Mouse (Mus musculus): ENCODE data around the gene Psmb8. TPM values are rescaled to one million over a fixed set of nuclear protein-coding genes. Genes with fewer than 3 reads are reported as not detected.

Psmb8 gene
- total and polyA plus RNA-seq, 3 experiments = 12.3 to 33.5 (median 18.9) TPM

DNA sequence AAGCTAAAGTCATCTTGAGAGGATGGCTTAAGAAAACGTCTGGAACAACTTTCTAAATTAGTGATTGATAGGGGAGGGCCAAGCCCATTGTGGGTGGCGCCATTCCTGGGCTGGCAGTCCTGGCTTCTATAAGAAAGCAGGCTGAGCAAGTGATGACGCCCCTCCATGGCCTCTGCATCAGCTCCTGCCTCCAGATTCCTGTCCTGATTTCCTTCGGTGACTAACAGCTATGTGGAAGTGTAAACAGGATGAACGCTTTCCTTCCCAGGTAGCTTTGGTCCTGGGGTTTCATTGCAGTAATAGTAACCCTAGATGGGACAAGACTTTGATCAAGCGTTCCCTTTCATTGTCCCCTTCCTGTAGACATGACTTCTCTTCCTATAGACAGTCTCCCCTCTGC is 18.5 kb upstream of the Psmb8 start:
- H3K27ac ChIP-seq = no peak overlapping the region
- H3K4me1 ChIP-seq (ENCODE audit: control insufficient read depth, insufficient read depth, low read length) = no peaks in the 10 kb centered on the region
- 43% methylated on average over 6 of the region's 6 CpGs for WGBS
- no peak overlapping the region for H3K4me3 ChIP-seq
- no peaks in the 10 kb centered on the region for H3K36me3 ChIP-seq (ENCODE audit: control insufficient read depth, insufficient read depth, low read length)
- intact Hi-C loops (cut with DNase I) = no loop called here
- no peak for TF ChIP-seq CTCF (IDR thresholded peaks at IDR 0.05)
- TF ChIP-seq POLR2A (IDR thresholded peaks at IDR 0.05; ENCODE audit: insufficient read depth, low read depth, low read length) = no peak
- no peak for TF ChIP-seq EP300 (IDR thresholded peaks at IDR 0.05; ENCODE audit: insufficient read depth, low read depth, low read length)
- H3K79me2 ChIP-seq (replicated peaks; ENCODE audit: control insufficient read depth, insufficient read depth, low read length) = no peaks in the 10 kb centered on the region
- H3K27me3 ChIP-seq (ENCODE audit: control insufficient read depth, insufficient read depth, low read length) = no peaks in the 10 kb centered on the region
- DNase-seq = no peak
- no peak overlapping the region for H3K9ac ChIP-seq (ENCODE audit: low read depth, low read length)

DNA sequence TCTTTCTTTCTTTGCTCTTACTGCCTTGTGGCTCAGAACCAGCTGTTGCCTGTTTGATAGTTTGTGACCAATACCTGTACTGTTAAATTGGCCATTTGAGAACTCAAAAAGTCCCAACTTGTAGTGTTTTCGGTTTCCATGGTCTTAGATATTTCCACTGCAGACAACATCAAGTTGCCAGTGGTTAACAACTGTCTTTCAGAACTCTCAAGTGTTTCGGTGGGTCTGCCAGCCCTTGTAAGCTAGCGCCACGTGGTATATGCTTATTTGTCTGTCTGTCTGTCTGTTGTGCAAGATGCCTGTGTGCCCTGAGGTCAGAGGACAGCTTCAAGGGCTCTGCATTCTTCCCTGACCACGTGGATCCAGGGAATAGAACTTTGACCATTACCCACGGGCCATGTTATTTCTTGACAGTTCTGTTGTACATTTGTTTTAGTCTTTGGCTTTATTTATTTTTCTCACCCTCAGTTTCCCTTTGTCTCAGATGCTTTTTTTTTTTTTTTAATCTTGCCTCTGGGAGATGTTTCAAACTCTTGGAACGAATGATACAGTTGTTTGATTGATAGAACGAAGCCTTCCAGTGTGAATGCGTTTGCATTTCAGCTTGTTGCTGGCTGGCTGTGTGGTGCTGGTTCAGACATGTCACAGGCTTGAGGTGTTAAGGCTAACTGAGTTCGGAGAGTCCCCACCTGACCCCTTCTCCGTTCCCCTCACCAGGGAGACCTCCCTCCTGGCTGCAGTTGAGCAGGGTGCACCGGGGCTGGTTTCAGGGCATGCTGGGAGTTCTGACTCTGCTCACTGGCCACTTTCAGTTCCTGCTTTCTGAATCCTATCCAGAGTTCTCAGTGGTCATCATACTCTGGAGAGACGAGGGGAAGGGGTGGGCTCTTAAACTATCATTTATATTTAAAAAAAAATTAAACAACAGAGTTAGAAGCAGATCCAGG is 17.3 kb upstream of the Psmb8 start:
- H3K4me3 ChIP-seq = no peak overlapping the region
- no peak for DNase-seq
- no peaks in the 10 kb centered on the region for H3K4me1 ChIP-seq (ENCODE audit: control insufficient read depth, insufficient read depth, low read length)
- no peaks in the 10 kb centered on the region for H3K36me3 ChIP-seq (ENCODE audit: control insufficient read depth, insufficient read depth, low read length)
- TF ChIP-seq POLR2A (IDR thresholded peaks at IDR 0.05; ENCODE audit: insufficient read depth, low read depth, low read length) = no peak
- no peak for TF ChIP-seq EP300 (IDR thresholded peaks at IDR 0.05; ENCODE audit: insufficient read depth, low read depth, low read length)
- no peak for TF ChIP-seq CTCF (IDR thresholded peaks at IDR 0.05)
- WGBS = 63% methylated on average over 13 of the region's 13 CpGs
- no peaks in the 10 kb centered on the region for H3K27me3 ChIP-seq (ENCODE audit: control insufficient read depth, insufficient read depth, low read length)
- intact Hi-C loops (cut with DNase I) = no loop called here
- no peak overlapping the region for H3K27ac ChIP-seq
- H3K9ac ChIP-seq (ENCODE audit: low read depth, low read length) = no peak overlapping the region
- H3K79me2 ChIP-seq (replicated peaks; ENCODE audit: control insufficient read depth, insufficient read depth, low read length) = no peaks in the 10 kb centered on the region

DNA sequence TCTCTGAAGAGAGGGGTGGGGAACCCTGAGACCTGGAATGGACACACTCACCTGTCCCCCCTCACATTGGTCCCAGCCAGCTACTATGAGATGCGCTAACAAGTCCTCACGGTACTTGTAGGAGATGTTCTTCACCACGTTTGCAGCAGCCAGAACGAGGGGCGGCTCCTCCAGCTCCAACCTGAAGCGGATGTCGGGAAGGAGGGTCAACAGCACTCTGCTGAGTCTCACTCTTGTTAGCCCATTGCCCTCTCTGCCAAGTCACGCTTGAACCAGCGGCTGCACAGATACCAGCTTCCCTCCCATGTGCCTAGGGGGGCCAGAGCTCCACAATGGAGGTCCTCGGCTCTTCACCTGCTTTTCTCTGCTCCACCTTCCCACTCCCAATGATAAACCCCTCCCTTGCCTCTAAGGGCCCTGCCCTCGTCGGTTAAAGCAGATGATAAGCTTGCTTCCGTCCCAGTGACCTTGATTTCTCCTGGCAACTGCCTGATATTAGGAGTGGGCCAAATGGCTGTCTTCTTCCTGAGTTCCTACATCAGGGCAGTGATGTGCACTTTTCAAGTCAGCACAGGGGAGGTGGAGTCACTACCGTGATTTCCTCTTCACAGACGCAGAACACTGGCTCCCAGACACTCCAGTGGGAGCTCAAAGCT is 13.8 kb upstream of the Psmb8 start:
- intact Hi-C loops (cut with DNase I) = no loop called here
- Histone ChIP-seq H3K9ac (ENCODE audit: low read depth, low read length) (no peak overlapping the region), H3K4me1 (ENCODE audit: control insufficient read depth, insufficient read depth, low read length) (peaks cover 1% of the 10 kb centered on the region; the same call in 1 of the 2 replicates), H3K36me3 (ENCODE audit: control insufficient read depth, insufficient read depth, low read length) (no peaks in the 10 kb centered on the region), H3K27me3 (ENCODE audit: control insufficient read depth, insufficient read depth, low read length) (no peaks in the 10 kb centered on the region), H3K79me2 (replicated peaks; ENCODE audit: control insufficient read depth, insufficient read depth, low read length) (no peaks in the 10 kb centered on the region), H3K27ac (no peak overlapping the region), H3K4me3 (no peak overlapping the region)
- DNase-seq = no peak
- WGBS = 64% methylated on average over 15 of the region's 15 CpGs
- TF ChIP-seq CTCF (IDR thresholded peaks at IDR 0.05) (no peak), EP300 (IDR thresholded peaks at IDR 0.05; ENCODE audit: insufficient read depth, low read depth, low read length) (no peak), POLR2A (IDR thresholded peaks at IDR 0.05; ENCODE audit: insufficient read depth, low read depth, low read length) (no peak)

DNA sequence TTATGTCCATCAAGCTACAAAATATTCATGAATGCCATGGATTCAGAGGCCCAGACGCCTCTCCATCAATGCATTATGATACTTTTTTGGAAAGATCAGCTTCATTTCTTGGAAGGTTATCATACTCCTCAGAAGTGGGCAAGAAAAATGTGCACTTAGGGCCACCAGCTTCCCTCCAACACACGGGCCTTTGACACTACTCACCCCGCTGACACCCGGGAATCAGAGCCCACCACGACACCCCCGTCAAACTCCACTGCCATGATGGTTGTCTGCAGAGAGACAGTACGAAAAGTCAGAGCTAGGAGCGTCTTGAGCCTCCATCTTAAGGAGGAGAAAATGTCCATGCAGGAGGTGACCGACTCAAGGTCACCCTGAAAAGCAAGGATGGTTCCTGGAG is 12.0 kb upstream of the Psmb8 start:
- TF ChIP-seq POLR2A (IDR thresholded peaks at IDR 0.05; ENCODE audit: insufficient read depth, low read depth, low read length) (no peak), CTCF (IDR thresholded peaks at IDR 0.05) (no peak), EP300 (IDR thresholded peaks at IDR 0.05; ENCODE audit: insufficient read depth, low read depth, low read length) (no peak)
- Histone ChIP-seq H3K9ac (ENCODE audit: low read depth, low read length) (no peak overlapping the region), H3K4me3 (no peak overlapping the region), H3K27ac (no peak overlapping the region), H3K4me1 (ENCODE audit: control insufficient read depth, insufficient read depth, low read length) (peaks cover 1% of the 10 kb centered on the region; the same call in 1 of the 2 replicates), H3K27me3 (ENCODE audit: control insufficient read depth, insufficient read depth, low read length) (no peaks in the 10 kb centered on the region), H3K79me2 (replicated peaks; ENCODE audit: control insufficient read depth, insufficient read depth, low read length) (no peaks in the 10 kb centered on the region), H3K36me3 (ENCODE audit: control insufficient read depth, insufficient read depth, low read length) (no peaks in the 10 kb centered on the region)
- intact Hi-C loops (cut with DNase I) = no loop called here
- 89% methylated on average over 9 of the region's 9 CpGs for WGBS
- no peak for DNase-seq

DNA sequence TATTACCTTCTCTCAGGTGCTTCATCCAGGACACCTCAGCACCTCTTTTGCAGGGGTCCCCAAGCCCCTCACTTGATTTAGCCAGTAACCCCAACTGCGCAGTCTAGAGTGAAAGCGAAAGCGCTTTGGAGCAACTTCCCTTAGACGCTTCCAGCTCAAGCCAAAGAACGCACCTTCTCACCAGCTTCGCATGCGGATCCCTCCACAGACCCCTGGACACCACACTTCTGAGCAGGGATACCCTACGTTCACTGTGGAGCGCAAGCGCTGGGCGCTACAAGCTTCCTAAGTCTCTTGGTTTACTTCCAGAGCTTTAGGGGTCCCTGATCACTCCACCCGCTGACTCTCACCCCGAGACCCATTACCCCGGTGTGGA is 10.6 kb upstream of the Psmb8 start:
- peak overlapping the region; percentile 91 for H3K27ac ChIP-seq
- H3K27me3 ChIP-seq (ENCODE audit: control insufficient read depth, insufficient read depth, low read length) = no peaks in the 10 kb centered on the region
- no peaks in the 10 kb centered on the region for H3K36me3 ChIP-seq (ENCODE audit: control insufficient read depth, insufficient read depth, low read length)
- TF ChIP-seq POLR2A (IDR thresholded peaks at IDR 0.05; ENCODE audit: insufficient read depth, low read depth, low read length) = no peak; the same call in 1 of the 2 replicates
- intact Hi-C loops (cut with DNase I) = loop anchor here (1.0 kb wide), 2 partner anchors 10 to 17 kb away; partner anchors contain the start of gene Psmb8
- no peaks in the 10 kb centered on the region for H3K79me2 ChIP-seq (replicated peaks; ENCODE audit: control insufficient read depth, insufficient read depth, low read length)
- peaks cover 1% of the 10 kb centered on the region; the same call in 1 of the 2 replicates for H3K4me1 ChIP-seq (ENCODE audit: control insufficient read depth, insufficient read depth, low read length)
- 3% methylated on average over 14 of the region's 14 CpGs for WGBS
- DNase-seq = no peak
- H3K4me3 ChIP-seq = peak overlapping the region; percentile 82
- peak overlapping the region; percentile 54 for H3K9ac ChIP-seq (ENCODE audit: low read depth, low read length)

Measured in heart, adult 2 months (tissue).